7 mouse cellular contexts compared by ENCODE assay signal in the genomic region with DNA sequence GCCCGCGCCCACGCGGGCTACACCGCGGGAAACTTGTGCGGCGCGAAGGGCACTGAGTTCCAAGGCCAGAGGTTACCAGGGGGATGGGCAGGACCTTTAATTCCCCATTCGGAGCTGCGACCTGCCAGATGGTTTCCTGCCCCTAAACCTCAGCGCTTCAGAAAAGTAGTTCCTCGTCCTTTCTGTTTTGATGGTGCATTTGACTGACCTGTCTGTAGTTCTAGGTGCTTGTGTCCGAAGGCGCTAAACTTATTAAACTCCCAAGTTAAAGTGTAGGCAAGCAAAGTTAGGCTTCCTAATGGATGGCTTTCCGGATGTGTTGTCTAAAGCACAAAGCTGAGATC. TPM values are rescaled to one million over a fixed set of nuclear protein-coding genes. Genes with fewer than 3 reads are reported as not detected.
DNase-seq lines count a peak whose midpoint lies in the region; ATAC-seq and TF ChIP-seq lines count a peak whose summit lies in the region.

No protein-coding gene starts in this region.

- peak overlapping the region; percentile 81 for H3K4me2 ChIP-seq in forebrain, embryonic 11.5 days (ENCODE audit: low read depth, low read length, severe bottlenecking)
- H3K4me2 ChIP-seq in limb, embryonic 13.5 days (replicated peaks) = peak overlapping the region; percentile 95
- H3K4me2 ChIP-seq in stomach, embryonic 15.5 days = peak overlapping the region; percentile 85

- H3K27me3 ChIP-seq in spleen, adult 2 months (ENCODE audit: control insufficient read depth, insufficient read depth, low read length) = peaks cover 18% of the 10 kb centered on the region
- peaks cover 7% of the 10 kb centered on the region; the same call in 1 of the 2 replicates for H3K27me3 ChIP-seq in forebrain, embryonic 11.5 days (ENCODE audit: control insufficient read depth, insufficient read depth, low read length)
- H3K27me3 ChIP-seq in limb, embryonic 13.5 days = peaks cover 3% of the 10 kb centered on the region; the same call in 1 of the 2 replicates
- no peaks in the 10 kb centered on the region for H3K27me3 ChIP-seq in stomach, embryonic 15.5 days (replicated peaks)

- H3K9me3 ChIP-seq in forebrain, embryonic 11.5 days (ENCODE audit: control insufficient read depth, low read length) = no peaks in the 10 kb centered on the region
- H3K9me3 ChIP-seq in limb, embryonic 13.5 days = no peaks in the 10 kb centered on the region
- H3K9me3 ChIP-seq in stomach, embryonic 15.5 days = no peaks in the 10 kb centered on the region

- H3K4me1 ChIP-seq in spleen, adult 2 months (ENCODE audit: control insufficient read depth, insufficient read depth, insufficient read length) = peaks cover 7% of the 10 kb centered on the region; the same call in 1 of the 2 replicates
- peaks cover 3% of the 10 kb centered on the region; the same call in 1 of the 2 replicates for H3K4me1 ChIP-seq in forebrain, embryonic 11.5 days (replicated peaks; ENCODE audit: control insufficient read depth, insufficient read depth, low read length)
- peaks cover 23% of the 10 kb centered on the region for H3K4me1 ChIP-seq in limb, embryonic 13.5 days
- 0 out of 2 replicates have a peak, but pooled peaks cover 3% of the 10 kb centered on the region for H3K4me1 ChIP-seq in stomach, embryonic 15.5 days

- H3K36me3 ChIP-seq in spleen, adult 2 months (ENCODE audit: control insufficient read depth, insufficient read depth, low read length) = no peaks in the 10 kb centered on the region
- no peaks in the 10 kb centered on the region for H3K36me3 ChIP-seq in forebrain, embryonic 11.5 days (ENCODE audit: control insufficient read depth, insufficient read depth, low read length)
- no peaks in the 10 kb centered on the region; the same call in 1 of the 2 replicates for H3K36me3 ChIP-seq in limb, embryonic 13.5 days
- no peaks in the 10 kb centered on the region for H3K36me3 ChIP-seq in stomach, embryonic 15.5 days

- H3K27ac ChIP-seq in spleen, adult 2 months (ENCODE audit: insufficient read depth, low read length) = peak overlapping the region; percentile 46
- H3K27ac ChIP-seq in forebrain, embryonic 11.5 days (ENCODE audit: low read depth, low read length) = no peak overlapping the region
- H3K27ac ChIP-seq in limb, embryonic 13.5 days = peak overlapping the region; percentile 78; the same call in 1 of the 2 replicates
- H3K27ac ChIP-seq in stomach, embryonic 15.5 days = peak overlapping the region; percentile 86; the same call in 1 of the 2 replicates

- no peak for TF ChIP-seq CTCF in spleen, adult 2 months (IDR thresholded peaks at IDR 0.05; ENCODE audit: extremely low read depth, insufficient read depth, insufficient read length, insufficient replicate concordance)

- no peak for DNase-seq in spleen, adult 2 months (ENCODE audit: low read depth in 1 of 2, low spot score in 2 of 2)
- no peak for DNase-seq in spleen, postnatal 10 days (ENCODE audit: low spot score in 2 of 2)
- DNase-seq in forebrain, embryonic 11.5 days (ENCODE audit: low spot score) = no peak
- no peak for DNase-seq in retina, postnatal 1 day
- DNase-seq in layer of hippocampus, postnatal 25 days (ENCODE audit: extremely low spot score in 1 of 2, low spot score in 1 of 2) = no peak

- ATAC-seq in forebrain, embryonic 11.5 days (replicated peaks; ENCODE audit: low FRiP score) = no peak
- ATAC-seq in limb, embryonic 13.5 days (ENCODE audit: low FRiP score, low read depth) = no peak
- no peak for ATAC-seq in stomach, embryonic 15.5 days (ENCODE audit: insufficient read depth, low FRiP score, low read depth)

- H3K4me3 ChIP-seq in spleen, adult 2 months (ENCODE audit: extremely low read depth, insufficient read depth, insufficient read length) = peak overlapping the region; percentile 76
- H3K4me3 ChIP-seq in forebrain, embryonic 11.5 days (ENCODE audit: low read depth, low read length) = peak overlapping the region; percentile 61
- peak overlapping the region; percentile 86 for H3K4me3 ChIP-seq in limb, embryonic 13.5 days
- peak overlapping the region; percentile 85 for H3K4me3 ChIP-seq in stomach, embryonic 15.5 days (replicated peaks)

- H3K9ac ChIP-seq in forebrain, embryonic 11.5 days (ENCODE audit: low read length) = peak overlapping the region; percentile 74
- peak overlapping the region; percentile 83 for H3K9ac ChIP-seq in limb, embryonic 13.5 days
- peak overlapping the region; percentile 65 for H3K9ac ChIP-seq in stomach, embryonic 15.5 days

- no peak for TF ChIP-seq POLR2A in spleen, adult 2 months (IDR thresholded peaks at IDR 0.05; ENCODE audit: low read depth, low read length)

- 2% methylated on average over 16 of the region's 16 CpGs for WGBS in spleen, adult 2 months
- WGBS in forebrain, embryonic 11.5 days = under 1% methylated on average over 16 of the region's 16 CpGs
- 0% methylated on average over 16 of the region's 16 CpGs for WGBS in limb, embryonic 13.5 days
- WGBS in stomach, embryonic 15.5 days = under 1% methylated on average over 16 of the region's 16 CpGs

RNA-seq across cellular contexts. Expression of a gene that starts 39.5 kb away (rescaled TPM):
- 27.8 and 97.7 TPM in 2 replicates for polyA plus RNA-seq in spleen, adult 2 months (2012; rRNA removed)
- polyA plus RNA-seq in forebrain, embryonic 11.5 days (2014; fragmentation: Nextera tagmentation; extraction: Ambion mirVana) = 9.4 and 10.7 TPM in 2 replicates
- 15.3 and 17.5 TPM in 2 replicates for polyA plus RNA-seq in limb, embryonic 13.5 days (2015; fragmentation: Nextera tagmentation; extraction: Ambion mirVana)
- polyA plus RNA-seq in stomach, embryonic 15.5 days (2015; fragmentation: Nextera tagmentation; extraction: Ambion mirVana) = 19.8 and 20.3 TPM in 2 replicates
- total RNA-seq in layer of hippocampus, postnatal 25 days (2021) = 10 to 100 TPM; 47.3 to 51.1 TPM
